Mouse (Mus musculus): ENCODE data around the gene Tpra1.
A peak's percentile ranks its signal among the peaks of the same experiment; 100 is the strongest.

Gene Tpra1

DNA sequence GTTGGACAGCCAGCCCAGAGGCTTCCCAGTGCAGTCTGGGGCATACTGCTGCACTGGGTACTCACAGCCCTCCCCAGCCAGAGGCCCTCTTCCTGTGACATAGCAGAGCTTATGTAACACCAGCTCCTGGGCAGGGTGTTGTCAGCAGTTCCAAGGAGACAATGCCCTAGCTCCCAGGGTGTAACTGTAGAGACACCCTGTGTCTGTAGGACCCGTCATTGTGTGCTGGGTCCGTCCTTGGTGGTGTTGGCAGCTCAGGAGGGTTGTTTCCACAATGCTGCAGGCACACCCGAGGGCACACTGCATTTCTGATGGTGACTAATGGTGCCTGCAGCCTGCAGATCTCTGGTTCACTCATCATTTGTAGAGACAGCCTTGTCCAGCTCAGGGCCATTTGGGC, 24.8 kb downstream of the Tpra1 start:
- no peak for DNase-seq (ENCODE audit: low read depth, low spot score)

GRCm38 (mm10) chr6:88927595-88927994, 25.5 kb downstream of the Tpra1 start:
- peak; percentile 66 for DNase-seq (ENCODE audit: low read depth, low spot score)

DNA sequence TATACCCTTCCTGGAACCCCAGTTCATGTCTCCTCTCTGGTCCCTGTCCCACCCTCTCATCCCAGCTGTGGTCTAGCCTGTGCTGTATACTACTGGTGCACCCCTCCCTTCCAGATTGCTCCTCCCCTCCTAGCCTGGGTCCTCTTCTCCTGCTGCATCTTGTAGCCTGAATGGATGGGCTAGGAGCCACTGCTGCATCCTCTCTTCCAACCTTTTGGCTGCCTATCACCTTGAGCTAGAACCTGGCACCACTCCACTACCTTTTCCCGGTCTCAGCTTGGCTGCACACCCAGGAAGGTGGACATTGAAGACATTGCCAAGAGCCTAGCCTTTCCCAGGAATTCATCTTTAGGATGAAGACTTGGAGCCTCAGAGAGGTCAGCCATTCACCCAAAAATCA, 26.0 kb downstream of the Tpra1 start:
- DNase-seq (ENCODE audit: low read depth, low spot score) = no peak

DNA sequence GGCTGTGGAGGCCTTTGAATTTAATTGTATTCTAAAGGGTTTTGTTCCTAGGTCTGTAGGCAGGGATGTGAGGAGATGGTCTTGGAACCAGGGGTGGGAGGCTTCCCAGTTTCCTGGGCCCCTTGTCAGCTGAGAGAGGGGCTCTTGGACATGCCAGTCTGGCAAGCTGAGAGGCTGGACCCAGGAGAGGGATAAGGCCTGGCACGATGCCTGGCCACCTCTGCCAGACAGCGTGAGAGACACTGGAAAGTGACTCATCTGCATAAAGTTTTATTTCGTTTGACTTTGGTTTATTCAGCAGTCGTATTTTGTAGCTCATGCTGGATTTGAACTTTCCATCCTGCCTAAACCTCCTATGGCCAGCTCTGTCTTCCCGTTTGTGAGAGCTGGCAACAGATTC, 26.5 kb downstream of the Tpra1 start:
- DNase-seq (ENCODE audit: low read depth, low spot score) = no peak

DNA sequence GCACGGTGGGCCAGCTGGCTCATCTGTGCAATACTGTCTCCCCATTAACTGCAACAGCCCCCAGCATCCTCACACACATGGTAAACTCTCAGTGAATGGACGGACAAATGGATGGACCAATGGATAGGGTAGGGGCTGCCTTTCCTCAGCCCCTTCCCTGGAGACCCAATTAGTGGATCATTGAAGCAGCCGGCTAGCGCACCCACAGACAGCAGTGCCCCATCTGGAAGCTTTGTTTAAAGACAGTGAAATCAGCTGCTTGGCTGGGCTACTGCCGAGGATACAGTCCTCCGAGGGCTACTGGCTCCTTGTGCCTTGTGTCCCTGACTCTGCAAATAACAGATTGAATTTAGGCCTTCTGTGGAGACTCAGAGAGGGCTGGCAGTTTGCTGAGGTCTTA, 27.4 kb downstream of the Tpra1 start:
- no peak for DNase-seq (ENCODE audit: low read depth, low spot score)

- DNase-seq (ENCODE audit: low read depth, low spot score) = no peak
These were observed 28.0 kb downstream of the Tpra1 start for GRCm38 (mm10) chr6:88930049-88930448.

DNA sequence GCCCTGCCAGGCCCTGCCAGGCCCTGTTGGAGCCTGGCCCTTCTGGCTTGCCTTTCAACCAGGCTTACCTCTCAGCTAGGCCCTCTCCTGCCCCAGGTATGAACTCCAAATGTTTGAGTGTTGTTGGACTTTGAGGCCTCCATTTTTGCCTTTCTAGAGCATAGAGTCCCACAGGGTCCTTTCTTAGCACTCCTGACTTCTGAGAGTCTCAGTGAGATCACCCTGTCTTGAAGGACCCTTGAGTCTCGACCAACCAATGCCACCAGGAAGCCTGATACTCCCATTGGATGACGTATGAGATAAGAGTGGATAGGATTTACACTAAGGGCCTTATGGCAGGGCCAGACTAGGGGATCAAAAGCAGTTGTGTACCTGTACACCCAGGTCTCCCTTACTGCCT, 29.4 kb downstream of the Tpra1 start:
- DNase-seq (ENCODE audit: low read depth, low spot score) = no peak

DNA sequence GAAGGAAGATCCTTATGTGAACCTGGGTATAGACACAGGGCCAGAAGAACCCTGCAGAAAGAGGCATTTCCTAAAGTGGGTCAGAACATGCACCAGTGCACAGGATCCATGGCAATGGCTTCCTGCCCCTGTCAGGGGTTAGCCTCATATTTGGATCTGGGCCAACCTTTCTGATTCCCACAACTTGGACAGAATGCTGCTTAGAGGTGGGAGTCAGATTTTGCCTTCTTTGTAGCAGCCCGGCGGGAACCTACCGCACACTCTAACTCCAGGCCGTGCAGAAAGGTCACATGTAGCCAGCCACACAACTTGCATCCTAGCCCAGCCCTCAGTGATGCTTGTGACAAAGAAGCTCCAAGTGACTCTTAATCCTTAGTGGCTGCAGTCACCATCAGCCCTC, 32.1 kb downstream of the Tpra1 start:
- no peak for DNase-seq (ENCODE audit: low read depth, low spot score)

- DNase-seq (ENCODE audit: low read depth, low spot score) = no peak
These were observed 32.8 kb downstream of the Tpra1 start for GRCm38 (mm10) chr6:88934816-88935215.

GRCm38 (mm10) chr6:88935735-88936276, 33.8 kb downstream of the Tpra1 start:
- peak; percentile 63 for DNase-seq (ENCODE audit: low read depth, low spot score)

DNA sequence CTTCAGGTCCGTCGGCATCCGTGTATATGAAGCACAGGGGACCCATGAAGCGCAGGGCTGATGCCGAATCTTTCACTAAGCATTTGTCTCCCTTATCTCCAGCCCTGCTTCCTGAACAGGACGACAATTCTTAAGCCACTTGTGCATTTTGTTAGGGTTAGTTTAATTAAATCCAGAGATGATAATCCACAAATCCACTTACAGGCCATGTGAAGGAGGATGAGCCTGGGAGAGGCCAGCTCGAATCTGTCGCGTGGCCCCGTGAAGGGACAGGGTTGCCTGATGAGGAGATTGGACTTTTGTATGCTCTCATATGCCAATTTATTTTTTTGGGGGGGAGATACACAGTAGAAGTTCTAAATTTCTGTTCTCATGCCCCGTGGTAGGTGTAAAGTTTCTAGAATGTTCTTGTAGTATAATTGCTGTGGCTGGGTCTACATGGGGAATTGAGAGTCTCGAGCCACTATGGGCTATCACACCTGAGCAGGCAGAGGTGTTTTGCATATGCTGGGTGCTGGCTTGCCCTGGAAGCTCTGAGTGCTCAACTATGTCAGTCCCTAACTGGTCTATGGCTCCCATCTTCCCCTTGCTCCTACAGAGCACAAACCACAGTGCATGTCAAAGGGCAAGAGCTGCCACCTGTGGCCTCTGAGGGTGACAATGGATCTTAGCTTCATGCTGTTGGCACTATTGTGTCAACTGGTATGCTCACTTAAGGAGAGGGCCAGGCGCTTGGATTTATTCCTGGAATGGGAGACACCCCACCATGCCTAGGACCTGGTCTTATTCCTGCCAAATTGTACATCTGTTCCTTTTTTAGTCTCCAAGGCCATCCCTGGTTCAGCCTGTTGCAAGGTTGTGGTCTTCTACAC, 34.5 kb downstream of the Tpra1 start:
- DNase-seq (ENCODE audit: low read depth, low spot score) = no peak

DNA sequence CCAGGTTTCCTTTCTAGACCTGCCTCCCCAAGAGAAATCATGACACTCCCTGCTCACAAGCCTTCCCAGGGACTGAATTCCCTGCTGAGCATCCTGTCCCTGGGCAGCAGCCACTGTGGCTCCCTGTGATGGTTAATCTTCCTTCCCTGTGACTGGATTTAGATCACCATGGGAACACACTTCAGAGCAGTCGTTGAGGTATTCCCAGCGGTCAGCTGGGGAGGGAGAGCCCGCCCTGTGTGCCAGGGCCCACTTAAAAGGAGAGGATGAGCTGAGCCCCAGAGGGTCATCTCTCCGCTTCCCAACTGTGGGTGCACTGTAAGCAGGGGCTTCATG, 35.1 kb downstream of the Tpra1 start:
- DNase-seq (ENCODE audit: low read depth, low spot score) = no peak

GRCm38 (mm10) chr6:88937971-88938663, 36.1 kb downstream of the Tpra1 start:
- DNase-seq (ENCODE audit: low read depth, low spot score) = no peak

DNA sequence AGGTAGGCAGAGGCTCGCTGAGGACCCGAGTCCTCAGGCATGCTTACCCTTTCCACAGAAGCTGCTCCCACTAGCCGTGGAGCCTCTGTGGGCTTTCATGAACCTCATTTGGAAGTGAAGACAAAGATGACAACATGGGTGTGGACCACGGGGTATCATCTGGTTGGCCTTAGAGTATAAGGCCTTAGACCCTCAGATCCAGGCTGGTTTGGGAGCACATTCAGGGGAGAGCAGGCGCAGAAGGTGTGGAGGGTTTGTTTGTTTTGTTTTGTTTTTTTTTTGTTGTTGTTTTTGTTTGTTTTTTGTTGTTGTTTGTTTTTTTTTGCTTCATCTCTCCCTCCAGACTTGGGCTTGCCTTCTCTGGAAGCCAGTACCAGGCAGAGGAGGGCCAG, 36.6 kb downstream of the Tpra1 start:
- no peak for DNase-seq (ENCODE audit: low read depth, low spot score)

DNA sequence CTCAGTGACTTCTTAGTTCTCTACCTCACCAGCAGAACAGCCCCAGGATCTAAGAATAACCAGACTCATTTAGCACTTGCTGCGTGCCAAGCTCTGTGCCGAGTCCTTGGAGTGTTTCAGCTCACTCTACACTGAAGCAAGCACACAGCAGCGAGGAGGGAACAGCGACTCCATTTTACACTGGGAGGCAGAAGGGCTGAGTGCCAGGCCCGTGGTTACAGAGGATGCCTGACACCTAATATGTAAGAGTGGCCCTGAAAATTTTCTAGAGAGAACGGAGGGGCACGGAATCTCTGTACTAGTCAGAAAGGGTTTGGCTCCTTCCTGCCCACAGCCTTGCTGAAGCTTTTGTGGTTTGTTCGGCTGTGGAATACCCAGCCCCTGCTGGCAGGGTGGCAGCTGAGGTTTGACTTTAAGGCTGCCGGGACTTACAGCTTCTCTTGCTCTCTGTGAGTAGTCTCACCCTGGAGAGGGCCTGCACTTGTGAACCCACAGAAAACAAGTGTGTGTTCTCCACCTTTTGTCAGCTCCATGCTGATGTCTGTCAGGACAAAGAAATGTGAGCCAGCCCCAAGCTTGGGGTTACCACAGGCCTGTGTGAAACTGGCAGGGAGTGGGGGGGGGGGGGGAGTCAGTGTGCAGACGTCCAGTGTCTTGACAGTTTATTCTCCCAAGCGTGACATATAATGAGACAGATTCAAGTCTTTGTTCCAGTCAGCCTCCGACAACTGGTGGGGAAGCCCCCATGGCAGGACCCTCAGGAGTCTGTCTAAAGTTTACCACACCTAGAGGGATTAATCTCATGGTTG, 37.4 kb downstream of the Tpra1 start:
- no peak for DNase-seq (ENCODE audit: low read depth, low spot score)

- DNase-seq (ENCODE audit: low read depth, low spot score) = no peak
These were observed 38.3 kb downstream of the Tpra1 start for GRCm38 (mm10) chr6:88940090-88940916.

DNA sequence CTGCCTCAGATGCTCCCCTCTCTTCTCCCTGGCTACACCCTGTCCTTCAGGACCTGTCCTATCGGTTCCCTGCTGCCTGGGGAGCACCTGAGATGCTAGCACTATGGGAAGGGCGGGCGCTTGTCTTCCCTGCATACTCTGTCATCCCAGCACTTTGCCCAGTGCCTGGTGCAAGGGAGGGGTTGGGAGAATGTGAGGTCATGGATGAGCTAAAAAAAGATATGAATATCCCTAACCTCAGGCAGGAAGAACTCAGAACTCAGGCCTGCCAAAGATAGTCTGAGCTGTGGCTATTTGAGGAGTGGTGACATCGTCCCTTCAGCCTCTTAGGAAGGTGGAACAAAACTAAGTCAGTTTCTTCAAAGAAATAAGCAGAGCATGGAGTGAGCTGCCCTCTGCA, 39.6 kb downstream of the Tpra1 start:
- no peak for DNase-seq (ENCODE audit: low read depth, low spot score)

DNA sequence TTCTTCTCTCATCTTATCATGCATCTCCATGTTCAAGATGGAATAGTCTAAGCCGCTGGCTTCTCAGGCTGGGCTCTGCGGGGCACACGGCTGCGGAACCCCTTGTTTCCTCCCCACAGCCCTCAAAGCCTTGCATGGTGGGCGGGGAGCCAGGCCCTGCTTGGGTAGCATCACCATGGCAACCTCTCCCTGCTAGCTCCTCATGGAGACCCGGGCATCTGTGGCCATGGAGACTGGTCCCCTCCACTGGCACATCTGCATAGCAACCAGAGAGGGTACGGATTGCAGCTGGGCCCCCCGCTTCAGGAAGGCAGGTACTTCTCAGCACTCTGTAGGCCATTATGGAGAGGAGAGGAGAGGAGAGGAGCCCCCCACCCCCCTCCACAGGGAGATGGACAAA, 40.5 kb downstream of the Tpra1 start:
- DNase-seq (ENCODE audit: low read depth, low spot score) = no peak

DNA sequence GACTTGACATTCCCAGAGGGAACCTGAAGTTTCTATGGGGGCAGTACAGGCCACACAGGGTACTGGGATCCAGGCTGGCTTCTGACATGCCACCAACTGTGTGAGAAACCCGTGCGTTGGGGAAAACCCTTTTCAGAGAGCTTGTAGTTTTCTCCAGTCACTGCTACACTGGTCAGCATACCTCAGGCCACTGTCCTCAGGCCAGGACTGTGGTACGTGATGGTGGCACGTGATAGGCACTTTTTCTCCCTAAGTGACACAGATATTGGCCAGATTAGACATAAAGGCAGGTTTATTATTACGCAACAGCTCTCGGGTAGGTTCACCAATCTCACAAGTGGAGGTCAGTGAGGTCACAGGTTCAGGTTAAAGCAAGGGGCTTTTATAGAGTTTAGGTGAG, 41.6 kb downstream of the Tpra1 start:
- no peak for DNase-seq (ENCODE audit: low read depth, low spot score)

DNA sequence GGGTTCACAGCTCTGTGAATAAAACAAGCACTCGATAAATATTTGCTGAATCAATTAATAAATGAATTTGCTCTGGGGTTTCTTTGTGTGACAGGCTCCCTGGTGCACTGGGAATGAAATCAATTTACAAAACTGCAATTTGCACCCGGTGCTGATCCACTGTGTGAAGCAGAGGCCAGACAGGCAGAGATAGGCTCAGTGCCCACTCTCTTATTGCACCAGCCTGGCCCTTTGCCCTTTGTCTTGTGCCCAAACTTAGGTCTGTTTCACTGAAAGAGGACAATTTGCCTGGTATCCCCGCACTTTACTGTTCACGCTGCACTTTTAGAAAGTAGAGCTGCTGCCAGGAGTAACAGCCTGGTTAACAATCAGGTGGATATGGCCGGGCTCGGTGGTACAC, 44.4 kb downstream of the Tpra1 start:
- no peak for DNase-seq (ENCODE audit: low read depth, low spot score)

GRCm38 (mm10) chr6:88947771-88948170, 45.7 kb downstream of the Tpra1 start:
- no peak for DNase-seq (ENCODE audit: low read depth, low spot score)

All from ES-CJ7 (cell line).